Mouse (Mus musculus): ENCODE measurements at regions not wholly inside any gene's neighbourhood (a gene's known extent, or its start where the extent isn't known, plus 50 kb on each side); places are given as distances from the start of the nearest gene placed in this dataset.

GRCm38 (mm10) chr16:29938700-29939099 lies 125.5 kb upstream of the Hes1 start:
- 91% methylated on average over 9 of the region's 9 CpGs for WGBS
- no peaks in the 10 kb centered on the region for H3K27me3 ChIP-seq (replicated peaks)
- ATAC-seq (ENCODE audit: low FRiP score, low read depth): no peak

GRCm38 (mm10) chr16:29939331-29939850 lies 124.8 kb upstream of the Hes1 start:
- 89% methylated on average over 8 of the region's 8 CpGs for WGBS
- Histone ChIP-seq H3K4me3 (no peak overlapping the region), H3K27me3 (replicated peaks) (0 out of 2 replicates have a peak, but pooled peaks cover 2% of the 10 kb centered on the region), H3K9me3 (no peaks in the 10 kb centered on the region), H3K4me2 (replicated peaks) (no peak overlapping the region), H3K27ac (no peak overlapping the region), H3K36me3 (no peaks in the 10 kb centered on the region), H3K9ac (no peak overlapping the region), H3K4me1 (peaks cover 3% of the 10 kb centered on the region; the same call in 1 of the 2 replicates)
- no peak for ATAC-seq (ENCODE audit: low FRiP score, low read depth)

More at GRCm38 (mm10) chr16:29938700-29939099, 125.5 kb upstream of the Hes1 start:
- Histone ChIP-seq H3K4me1 (peaks cover 3% of the 10 kb centered on the region; the same call in 1 of the 2 replicates), H3K4me3 (no peak overlapping the region), H3K9me3 (no peaks in the 10 kb centered on the region), H3K9ac (no peak overlapping the region), H3K27ac (no peak overlapping the region), H3K4me2 (replicated peaks) (no peak overlapping the region), H3K36me3 (no peaks in the 10 kb centered on the region)

- Histone ChIP-seq H3K36me3 (no peaks in the 10 kb centered on the region), H3K27me3 (replicated peaks) (0 out of 2 replicates have a peak, but pooled peaks cover 2% of the 10 kb centered on the region)
- ATAC-seq (ENCODE audit: low FRiP score, low read depth): no peak
Observed at GRCm38 (mm10) chr16:29939869-29940707, 124.1 kb upstream of the Hes1 start.

GRCm38 (mm10) chr16:29942111-29942510 lies 122.1 kb upstream of the Hes1 start:
- no peak overlapping the region for H3K9ac ChIP-seq
- peaks cover 3% of the 10 kb centered on the region; the same call in 1 of the 2 replicates for H3K27me3 ChIP-seq (replicated peaks)
- 70% methylated on average over 7 of the region's 7 CpGs for WGBS
- H3K4me3 ChIP-seq: no peak overlapping the region
- H3K36me3 ChIP-seq: no peaks in the 10 kb centered on the region
- no peak overlapping the region for H3K4me2 ChIP-seq (replicated peaks)
- peaks cover 19% of the 10 kb centered on the region; the same call in 1 of the 2 replicates for H3K4me1 ChIP-seq
- ATAC-seq (ENCODE audit: low FRiP score, low read depth): no peak
- no peak overlapping the region for H3K27ac ChIP-seq
- no peaks in the 10 kb centered on the region for H3K9me3 ChIP-seq

More at GRCm38 (mm10) chr16:29939869-29940707, 124.1 kb upstream of the Hes1 start:
- no peak overlapping the region for H3K4me3 ChIP-seq
- no peak overlapping the region for H3K9ac ChIP-seq
- H3K4me1 ChIP-seq: peaks cover 6% of the 10 kb centered on the region; the same call in 1 of the 2 replicates
- H3K27ac ChIP-seq: no peak overlapping the region
- H3K4me2 ChIP-seq (replicated peaks): no peak overlapping the region
- WGBS: 74% methylated on average over 12 of the region's 12 CpGs
- H3K9me3 ChIP-seq: no peaks in the 10 kb centered on the region

GRCm38 (mm10) chr16:29943963-29944860 lies 120.0 kb upstream of the Hes1 start:
- Histone ChIP-seq H3K36me3 (no peaks in the 10 kb centered on the region), H3K4me1 (peaks cover 19% of the 10 kb centered on the region; the same call in 1 of the 2 replicates), H3K4me2 (replicated peaks) (no peak overlapping the region), H3K9ac (no peak overlapping the region), H3K27me3 (replicated peaks) (peaks cover 8% of the 10 kb centered on the region), H3K27ac (no peak overlapping the region), H3K4me3 (no peak overlapping the region), H3K9me3 (no peaks in the 10 kb centered on the region)
- no peak for ATAC-seq (ENCODE audit: low FRiP score, low read depth)
- 92% methylated on average over 10 of the region's 10 CpGs for WGBS

GRCm38 (mm10) chr16:29944966-29945365 lies 119.2 kb upstream of the Hes1 start:
- H3K9me3 ChIP-seq: no peaks in the 10 kb centered on the region
- no peak for ATAC-seq (ENCODE audit: low FRiP score, low read depth)
- H3K4me3 ChIP-seq: no peak overlapping the region
- H3K27me3 ChIP-seq (replicated peaks): peaks cover 8% of the 10 kb centered on the region
- no peak overlapping the region for H3K9ac ChIP-seq
- WGBS: 50% methylated on average over 5 of the region's 5 CpGs
- no peak overlapping the region for H3K27ac ChIP-seq
- no peaks in the 10 kb centered on the region for H3K36me3 ChIP-seq
- H3K4me2 ChIP-seq (replicated peaks): peak overlapping the region; percentile 74; the same call in 1 of the 2 replicates
- peaks cover 20% of the 10 kb centered on the region; the same call in 1 of the 2 replicates for H3K4me1 ChIP-seq

- peak overlapping the region; percentile 35 for H3K4me3 ChIP-seq
- peaks cover 22% of the 10 kb centered on the region; the same call in 1 of the 2 replicates for H3K4me1 ChIP-seq
- H3K36me3 ChIP-seq: no peaks in the 10 kb centered on the region
- peak overlapping the region; percentile 74 for H3K4me2 ChIP-seq (replicated peaks)
- 13% methylated on average over 9 of the region's 9 CpGs for WGBS
- peak overlapping the region; percentile 47; the same call in 1 of the 2 replicates for H3K9ac ChIP-seq
- H3K27ac ChIP-seq: no peak overlapping the region
- no peaks in the 10 kb centered on the region for H3K9me3 ChIP-seq
- peaks cover 8% of the 10 kb centered on the region for H3K27me3 ChIP-seq (replicated peaks)
- no peak for ATAC-seq (ENCODE audit: low FRiP score, low read depth)
Observed at GRCm38 (mm10) chr16:29945376-29945890, 118.8 kb upstream of the Hes1 start.

- Histone ChIP-seq H3K4me2 (replicated peaks) (peak overlapping the region; percentile 74), H3K27me3 (replicated peaks) (peaks cover 8% of the 10 kb centered on the region), H3K4me1 (peaks cover 21% of the 10 kb centered on the region; the same call in 1 of the 2 replicates), H3K27ac (no peak overlapping the region), H3K36me3 (no peaks in the 10 kb centered on the region), H3K4me3 (peak overlapping the region; percentile 35), H3K9me3 (no peaks in the 10 kb centered on the region), H3K9ac (peak overlapping the region; percentile 47; the same call in 1 of the 2 replicates)
- WGBS: 2% methylated on average over 39 of the region's 39 CpGs
- peak; percentile 69 for ATAC-seq (ENCODE audit: low FRiP score, low read depth)
Observed at GRCm38 (mm10) chr16:29945891-29946598, 118.1 kb upstream of the Hes1 start.

- Histone ChIP-seq H3K4me1 (peaks cover 21% of the 10 kb centered on the region; the same call in 1 of the 2 replicates), H3K27ac (no peak overlapping the region), H3K4me2 (replicated peaks) (no peak overlapping the region), H3K36me3 (no peaks in the 10 kb centered on the region), H3K27me3 (replicated peaks) (peaks cover 8% of the 10 kb centered on the region), H3K4me3 (no peak overlapping the region), H3K9me3 (no peaks in the 10 kb centered on the region), H3K9ac (no peak overlapping the region)
- ATAC-seq (ENCODE audit: low FRiP score, low read depth): no peak
- 91% methylated on average over 5 of the region's 5 CpGs for WGBS
Observed at GRCm38 (mm10) chr16:29946966-29947365, 117.2 kb upstream of the Hes1 start.

- 68% methylated on average over 5 of the region's 5 CpGs for WGBS
- Histone ChIP-seq H3K4me2 (replicated peaks) (no peak overlapping the region), H3K4me1 (peaks cover 21% of the 10 kb centered on the region; the same call in 1 of the 2 replicates), H3K9ac (no peak overlapping the region), H3K27ac (no peak overlapping the region), H3K9me3 (no peaks in the 10 kb centered on the region), H3K27me3 (replicated peaks) (peaks cover 8% of the 10 kb centered on the region), H3K36me3 (no peaks in the 10 kb centered on the region), H3K4me3 (no peak overlapping the region)
- no peak for ATAC-seq (ENCODE audit: low FRiP score, low read depth)
Observed at GRCm38 (mm10) chr16:29947670-29948069, 116.5 kb upstream of the Hes1 start.

GRCm38 (mm10) chr16:29950136-29950535 lies 114.0 kb upstream of the Hes1 start:
- WGBS: 17% methylated on average over 9 of the region's 9 CpGs
- peaks cover 18% of the 10 kb centered on the region; the same call in 1 of the 2 replicates for H3K4me1 ChIP-seq
- no peak overlapping the region for H3K4me2 ChIP-seq (replicated peaks)
- no peak overlapping the region for H3K9ac ChIP-seq
- H3K27ac ChIP-seq: 0 out of 2 replicates have a peak overlapping the region, but pooled peaks have one; percentile 10
- H3K27me3 ChIP-seq (replicated peaks): peaks cover 6% of the 10 kb centered on the region
- no peak for ATAC-seq (ENCODE audit: low FRiP score, low read depth)
- H3K9me3 ChIP-seq: no peaks in the 10 kb centered on the region
- no peak overlapping the region for H3K4me3 ChIP-seq
- no peaks in the 10 kb centered on the region for H3K36me3 ChIP-seq

Data from neural tube, embryonic 12.5 days (tissue).